Mouse (Mus musculus): ENCODE data around the gene Bicd2. TPM values are rescaled to one million over a fixed set of nuclear protein-coding genes. Genes with fewer than 3 reads are reported as not detected.

Gene Bicd2
- polyA plus RNA-seq, 1 experiment, result 17.6 TPM

DNA sequence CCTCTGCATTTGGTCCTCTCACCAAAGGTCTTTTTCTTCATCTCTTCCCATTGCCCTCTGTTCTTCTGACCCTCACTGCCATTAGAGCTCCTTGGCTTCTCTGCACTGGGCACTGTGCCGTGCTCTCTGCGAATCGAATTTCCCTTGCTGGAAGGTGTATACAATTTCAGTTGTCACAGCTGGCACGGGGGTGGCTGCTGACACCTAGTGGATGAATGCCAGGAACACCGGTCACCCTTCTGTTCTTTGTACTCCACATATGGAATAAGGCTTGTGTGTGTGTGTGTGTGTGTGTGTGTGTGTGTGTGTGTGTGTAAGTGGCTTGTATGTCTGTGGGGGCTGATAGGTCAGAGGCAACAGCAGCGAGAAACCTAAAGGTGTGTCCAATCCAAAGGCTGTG, 58.8 kb downstream of the Bicd2 start:
- no peak overlapping the region for H3K27ac ChIP-seq (ENCODE audit: insufficient read depth, low read depth, low read length)
- no peaks in the 10 kb centered on the region for H3K36me3 ChIP-seq (ENCODE audit: control insufficient read depth, insufficient read depth, low read length)
- H3K4me1 ChIP-seq (ENCODE audit: control insufficient read depth, insufficient read depth, low read length), result no peaks in the 10 kb centered on the region
- TF ChIP-seq CTCF (conservative IDR thresholded peaks at IDR 0.05; ENCODE audit: insufficient read depth, insufficient read length, low read depth, low read length) (peak; percentile 61), POLR2A (IDR thresholded peaks at IDR 0.05; ENCODE audit: low read depth, low read length) (no peak)
- H3K4me3 ChIP-seq (ENCODE audit: insufficient read depth, low read depth, low read length), result no peak overlapping the region
- H3K27me3 ChIP-seq (replicated peaks; ENCODE audit: control insufficient read depth, insufficient read depth, low read length), result no peaks in the 10 kb centered on the region
- DNase-seq, result peak; percentile 44
- 6% methylated on average over 6 of the region's 6 CpGs for WGBS

DNA sequence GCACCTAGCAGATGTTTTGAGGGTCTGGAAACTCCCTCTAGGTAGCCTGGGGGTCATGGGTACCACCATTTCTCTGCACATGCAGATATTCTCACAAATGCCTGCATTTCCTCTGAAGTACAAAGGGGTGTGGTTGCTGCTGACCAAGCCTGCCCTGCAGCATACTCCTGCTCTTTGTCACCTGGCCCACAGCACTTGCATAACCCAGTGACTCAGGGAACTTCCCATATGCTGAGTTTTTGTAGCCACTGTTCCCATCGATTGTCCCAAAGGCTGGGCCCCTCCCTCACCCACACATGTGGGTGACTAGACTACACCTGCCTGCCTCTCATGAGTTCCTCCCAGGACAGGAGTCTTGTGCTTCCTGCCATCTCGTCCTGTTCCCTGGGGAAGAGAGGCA, 61.2 kb downstream of the Bicd2 start:
- 54% methylated on average over 2 of the region's 2 CpGs for WGBS
- Histone ChIP-seq H3K27ac (ENCODE audit: insufficient read depth, low read depth, low read length) (no peak overlapping the region), H3K4me3 (ENCODE audit: insufficient read depth, low read depth, low read length) (no peak overlapping the region), H3K36me3 (ENCODE audit: control insufficient read depth, insufficient read depth, low read length) (no peaks in the 10 kb centered on the region), H3K27me3 (replicated peaks; ENCODE audit: control insufficient read depth, insufficient read depth, low read length) (no peaks in the 10 kb centered on the region), H3K4me1 (ENCODE audit: control insufficient read depth, insufficient read depth, low read length) (no peaks in the 10 kb centered on the region)
- TF ChIP-seq CTCF (conservative IDR thresholded peaks at IDR 0.05; ENCODE audit: insufficient read depth, insufficient read length, low read depth, low read length), result no peak
- no peak for TF ChIP-seq POLR2A (IDR thresholded peaks at IDR 0.05; ENCODE audit: low read depth, low read length)
- no peak for DNase-seq

DNA sequence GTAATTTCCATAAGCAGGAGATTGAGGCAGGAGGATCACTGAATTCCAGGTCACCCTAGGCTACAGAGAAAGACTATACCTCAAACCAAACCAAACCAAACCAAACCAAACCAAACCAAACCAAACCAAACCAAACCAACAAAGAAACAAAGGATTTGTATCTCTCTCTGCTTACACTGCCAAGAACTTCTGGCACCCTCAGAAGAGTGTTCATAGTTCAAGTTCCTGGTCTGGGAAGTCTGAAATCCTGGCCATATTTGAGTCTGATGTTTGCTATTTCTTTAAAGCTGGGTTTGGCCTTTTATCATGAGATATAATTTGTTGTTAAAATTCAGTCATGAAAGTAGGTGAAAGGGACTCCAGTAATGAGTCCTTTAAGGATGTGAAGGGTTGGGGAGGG, 66.4 kb downstream of the Bicd2 start:
- Histone ChIP-seq H3K27me3 (replicated peaks; ENCODE audit: control insufficient read depth, insufficient read depth, low read length) (no peaks in the 10 kb centered on the region), H3K36me3 (ENCODE audit: control insufficient read depth, insufficient read depth, low read length) (no peaks in the 10 kb centered on the region), H3K4me3 (ENCODE audit: insufficient read depth, low read depth, low read length) (no peak overlapping the region), H3K27ac (ENCODE audit: insufficient read depth, low read depth, low read length) (no peak overlapping the region), H3K4me1 (ENCODE audit: control insufficient read depth, insufficient read depth, low read length) (no peaks in the 10 kb centered on the region)
- no peak for DNase-seq
- TF ChIP-seq CTCF (conservative IDR thresholded peaks at IDR 0.05; ENCODE audit: insufficient read depth, insufficient read length, low read depth, low read length) (no peak), POLR2A (IDR thresholded peaks at IDR 0.05; ENCODE audit: low read depth, low read length) (no peak)

DNA sequence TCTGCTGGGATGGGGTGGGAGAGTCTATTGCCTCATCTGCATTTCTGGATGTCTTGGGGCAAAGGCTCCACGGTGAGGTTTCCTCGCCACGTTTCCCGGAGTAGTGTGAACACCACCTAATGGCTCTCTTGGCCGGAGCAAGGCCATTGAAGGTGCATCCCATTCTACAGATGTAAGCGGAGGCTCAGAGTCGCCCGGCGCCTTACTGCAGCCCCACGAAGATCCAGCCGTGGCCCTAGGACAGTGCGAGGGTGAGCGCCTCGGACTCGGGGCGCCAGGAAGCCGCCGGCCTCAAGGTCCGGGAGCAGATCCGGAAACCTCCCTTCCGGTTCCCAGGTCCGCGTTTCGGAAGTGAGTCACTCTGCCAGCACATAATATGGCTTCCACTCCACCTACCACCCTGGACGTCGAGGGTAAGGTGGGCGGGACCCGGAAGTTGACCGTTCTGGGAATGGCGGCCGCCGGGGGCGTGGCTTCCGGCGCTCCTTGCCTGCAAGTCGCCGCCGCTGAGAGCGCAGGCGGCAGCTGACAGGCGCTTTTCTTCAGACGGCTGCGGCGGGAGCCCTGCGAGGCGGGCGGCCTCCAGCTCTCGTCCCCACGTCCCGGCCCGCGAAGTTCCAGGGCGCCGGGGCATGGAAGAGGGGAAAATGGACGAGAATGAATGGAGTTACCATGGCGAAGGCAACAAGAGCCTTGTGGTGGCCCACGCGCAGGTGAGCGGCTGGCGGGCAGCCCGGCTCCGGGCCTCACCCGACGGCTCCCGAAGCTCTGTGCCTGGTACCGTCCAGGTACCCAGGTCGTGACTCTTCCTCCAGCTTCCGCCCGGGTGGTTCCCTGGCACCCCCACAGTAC, 79.6 kb downstream of the Bicd2 start, which contains the start of gene Ippk:
Ippk (plus strand) TSS at position 496 of the 852 bp plus-strand sequence.
- under 1% methylated on average over 69 of the region's 69 CpGs for WGBS
- no peaks in the 10 kb centered on the region for H3K36me3 ChIP-seq (ENCODE audit: control insufficient read depth, insufficient read depth, low read length)
- H3K4me1 ChIP-seq (ENCODE audit: control insufficient read depth, insufficient read depth, low read length), result peaks cover 10% of the 10 kb centered on the region; the same call in 1 of the 2 replicates
- TF ChIP-seq CTCF (conservative IDR thresholded peaks at IDR 0.05; ENCODE audit: insufficient read depth, insufficient read length, low read depth, low read length), result no peak
- TF ChIP-seq POLR2A (IDR thresholded peaks at IDR 0.05; ENCODE audit: low read depth, low read length), result peak; percentile 52
- peak; percentile 99 for DNase-seq
- no peaks in the 10 kb centered on the region for H3K27me3 ChIP-seq (replicated peaks; ENCODE audit: control insufficient read depth, insufficient read depth, low read length)
- peak within 1 kb of the TSS; percentile 87 for H3K27ac ChIP-seq (ENCODE audit: insufficient read depth, low read depth, low read length)
- peak within 1 kb of the TSS; percentile 94 for H3K4me3 ChIP-seq (ENCODE audit: insufficient read depth, low read depth, low read length)

DNA sequence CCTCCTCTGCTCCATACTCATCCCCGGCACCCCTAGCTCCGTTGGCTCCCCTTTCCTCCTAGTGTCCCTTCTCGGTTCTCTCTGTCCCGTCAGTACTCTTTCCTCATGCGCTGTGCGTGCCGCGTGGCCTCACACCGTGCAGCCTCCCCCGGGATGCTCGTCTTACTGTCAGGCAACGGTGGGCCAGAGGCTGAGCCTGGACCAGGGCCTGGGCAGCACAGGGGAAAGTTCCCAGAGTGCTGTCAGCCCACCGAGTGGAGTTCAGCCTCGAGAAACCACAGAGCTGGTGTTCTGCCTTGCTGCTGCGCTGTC, 80.2 kb downstream of the Bicd2 start:
- Histone ChIP-seq H3K4me3 (ENCODE audit: insufficient read depth, low read depth, low read length) (peak overlapping the region; percentile 84), H3K4me1 (ENCODE audit: control insufficient read depth, insufficient read depth, low read length) (peaks cover 10% of the 10 kb centered on the region; the same call in 1 of the 2 replicates), H3K27ac (ENCODE audit: insufficient read depth, low read depth, low read length) (no peak overlapping the region), H3K27me3 (replicated peaks; ENCODE audit: control insufficient read depth, insufficient read depth, low read length) (no peaks in the 10 kb centered on the region), H3K36me3 (ENCODE audit: control insufficient read depth, insufficient read depth, low read length) (no peaks in the 10 kb centered on the region)
- TF ChIP-seq POLR2A (IDR thresholded peaks at IDR 0.05; ENCODE audit: low read depth, low read length) (no peak), CTCF (conservative IDR thresholded peaks at IDR 0.05; ENCODE audit: insufficient read depth, insufficient read length, low read depth, low read length) (no peak)
- WGBS, result under 1% methylated on average over 15 of the region's 15 CpGs
- DNase-seq, result no peak

DNA sequence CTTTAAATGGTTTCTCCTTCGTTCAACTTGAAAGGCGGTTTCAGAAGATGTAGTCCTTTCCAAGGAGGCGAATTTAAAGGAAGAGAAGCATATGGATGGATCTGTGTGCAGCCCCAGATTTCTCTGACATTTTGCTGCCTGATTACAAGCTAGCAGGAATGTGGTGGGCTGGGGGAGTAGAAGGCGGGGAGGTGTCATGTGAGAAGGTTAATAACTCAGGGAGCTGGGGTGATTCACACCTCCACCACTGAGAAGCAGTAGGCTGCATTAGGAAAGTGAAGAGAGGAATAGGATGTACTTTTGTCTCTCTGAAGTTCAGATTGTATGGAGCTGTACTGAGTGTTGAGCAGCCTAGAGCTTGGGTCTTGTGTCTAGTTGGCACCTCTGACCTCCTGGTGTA, 80.6 kb downstream of the Bicd2 start:
- H3K27ac ChIP-seq (ENCODE audit: insufficient read depth, low read depth, low read length), result no peak overlapping the region
- WGBS, result 18% methylated on average over 4 of the region's 4 CpGs
- H3K36me3 ChIP-seq (ENCODE audit: control insufficient read depth, insufficient read depth, low read length), result no peaks in the 10 kb centered on the region
- no peaks in the 10 kb centered on the region for H3K27me3 ChIP-seq (replicated peaks; ENCODE audit: control insufficient read depth, insufficient read depth, low read length)
- TF ChIP-seq CTCF (conservative IDR thresholded peaks at IDR 0.05; ENCODE audit: insufficient read depth, insufficient read length, low read depth, low read length) (no peak), POLR2A (IDR thresholded peaks at IDR 0.05; ENCODE audit: low read depth, low read length) (no peak)
- DNase-seq, result no peak
- peak overlapping the region; percentile 84 for H3K4me3 ChIP-seq (ENCODE audit: insufficient read depth, low read depth, low read length)
- H3K4me1 ChIP-seq (ENCODE audit: control insufficient read depth, insufficient read depth, low read length), result peaks cover 10% of the 10 kb centered on the region; the same call in 1 of the 2 replicates

DNA sequence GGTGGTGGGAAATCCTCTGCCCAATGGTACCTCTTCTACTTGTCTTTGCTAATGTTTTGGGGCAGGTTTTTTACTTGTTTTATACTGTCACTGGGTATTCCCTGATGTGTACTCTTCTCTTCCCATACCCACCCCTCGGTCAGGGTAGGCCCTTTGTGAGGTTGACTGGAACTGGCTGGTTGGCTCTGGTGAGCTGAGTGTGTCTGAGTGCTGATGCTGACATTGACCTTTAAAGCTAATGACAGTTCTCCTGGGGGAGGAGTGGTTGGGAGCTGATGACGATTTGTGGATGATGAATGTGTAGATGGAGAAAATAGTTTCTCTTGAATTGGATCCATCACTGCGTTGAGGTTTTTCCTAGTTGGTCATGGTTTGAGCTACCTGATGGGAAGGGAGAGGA, 85.4 kb downstream of the Bicd2 start:
- H3K4me3 ChIP-seq (ENCODE audit: insufficient read depth, low read depth, low read length), result no peak overlapping the region
- H3K27me3 ChIP-seq (replicated peaks; ENCODE audit: control insufficient read depth, insufficient read depth, low read length), result no peaks in the 10 kb centered on the region
- no peak overlapping the region for H3K27ac ChIP-seq (ENCODE audit: insufficient read depth, low read depth, low read length)
- H3K36me3 ChIP-seq (ENCODE audit: control insufficient read depth, insufficient read depth, low read length), result no peaks in the 10 kb centered on the region
- peaks cover 17% of the 10 kb centered on the region for H3K4me1 ChIP-seq (ENCODE audit: control insufficient read depth, insufficient read depth, low read length)
- no peak for DNase-seq
- no peak for TF ChIP-seq POLR2A (IDR thresholded peaks at IDR 0.05; ENCODE audit: low read depth, low read length)
- no peak for TF ChIP-seq CTCF (conservative IDR thresholded peaks at IDR 0.05; ENCODE audit: insufficient read depth, insufficient read length, low read depth, low read length)
- WGBS, result 80% methylated on average over 3 of the region's 3 CpGs
